Mouse (Mus musculus) testis, adult 2 months (tissue): Measurements from ENCODE around the gene Acoxl. TPM values are rescaled to one million over a fixed set of nuclear protein-coding genes. Genes with fewer than 3 reads are reported as not detected.
A peak's percentile ranks its signal among the peaks of the same experiment; 100 is the strongest.

ENCODE experiments used
- H3K27ac ChIP-seq: fragments of 200-500 bp; 2 replicates; pipeline ENCODE4 v1.5.1; 2012; ENCODE audit warnings: low read depth, low read length; ENCODE audit not compliant: control insufficient read depth, insufficient read depth
- H3K27me3 ChIP-seq: fragments of 200-500 bp; 2 replicates; pipeline ENCODE4 v1.6.1; 2012; ENCODE audit warnings: mild to moderate bottlenecking, low read length, moderate library complexity; ENCODE audit not compliant: control insufficient read depth, insufficient read depth
- H3K36me3 ChIP-seq: fragments of 200-500 bp; 2 replicates; pipeline ENCODE4 v1.6.1; 2012; ENCODE audit warnings: mild to moderate bottlenecking, low read length; ENCODE audit not compliant: control insufficient read depth, insufficient read depth
- H3K4me1 ChIP-seq: fragments of 200-500 bp; 2 replicates; pipeline ENCODE4 v1.6.1; 2012; ENCODE audit warnings: low read length; ENCODE audit not compliant: control insufficient read depth, insufficient read depth
- H3K4me3 ChIP-seq: fragments of 200-500 bp; 2 replicates; pipeline ENCODE4 v1.5.1; 2012; ENCODE audit warnings: low read depth, mild to moderate bottlenecking, low read length, moderate library complexity, mixed read lengths; ENCODE audit not compliant: control insufficient read depth
- CTCF ChIP-seq: fragments of 200-500 bp; IDR thresholded peaks from 2 replicates; pipeline ENCODE4 v1.5.1; 2012; ENCODE audit warnings: low read depth, mild to moderate bottlenecking, inconsistent platforms, low read length, moderate library complexity; ENCODE audit not compliant: control insufficient read depth, insufficient read depth, insufficient replicate concordance
- POLR2A ChIP-seq: fragments of 200-500 bp; IDR thresholded peaks from 2 replicates; pipeline ENCODE4 v1.6.1; 2012; ENCODE audit warnings: low read depth, mild to moderate bottlenecking, inconsistent platforms, low read length, moderate library complexity; ENCODE audit not compliant: control insufficient read depth
- polyA plus RNA-seq: library from polyadenylated mRNA; depleted of rRNA; stranded (reverse); fragments of >200 nt; gene quantifications from 2 replicates; pipeline ENCODE4 v1.2.3, GENCODE M21; 2012

Gene Acoxl
- polyA plus RNA-seq, 1 experiment: 0.07 TPM

DNA sequence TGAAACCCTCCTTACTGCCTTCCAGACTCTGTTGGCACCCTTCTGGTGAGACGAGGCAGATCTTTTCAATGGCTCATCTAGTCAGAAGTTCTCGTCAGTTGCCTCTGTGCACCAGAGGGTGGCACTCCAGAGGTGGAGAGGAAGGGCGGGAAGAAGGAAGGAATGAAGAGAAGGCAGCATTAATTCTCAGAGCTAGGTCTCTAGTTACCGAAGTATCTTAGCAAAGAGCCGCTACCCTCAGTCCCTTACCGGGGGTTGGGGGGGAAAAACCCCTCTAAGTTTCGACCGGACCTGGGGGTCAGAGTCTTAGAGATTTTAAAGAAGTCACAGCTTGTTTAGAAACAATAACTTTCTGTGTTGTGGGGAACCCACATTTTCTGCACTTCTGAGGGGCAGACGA lies 283.8 kb downstream of the Acoxl start:
- H3K4me3 ChIP-seq: peak overlapping the region; percentile 45; the same call in 1 of the 2 replicates
- H3K27ac ChIP-seq: no peak overlapping the region
- H3K27me3 ChIP-seq: peaks cover 3% of the 10 kb centered on the region; the same call in 1 of the 2 replicates
- H3K4me1 ChIP-seq: peaks cover 35% of the 10 kb centered on the region
- H3K36me3 ChIP-seq: no peaks in the 10 kb centered on the region
- TF ChIP-seq CTCF: peak; percentile 54; the same call in 1 of the 2 replicates
- no peak for TF ChIP-seq POLR2A

- peaks cover 35% of the 10 kb centered on the region for H3K4me1 ChIP-seq
- peak overlapping the region; percentile 45 for H3K4me3 ChIP-seq
- no peaks in the 10 kb centered on the region for H3K36me3 ChIP-seq
- H3K27me3 ChIP-seq: peaks cover 3% of the 10 kb centered on the region; the same call in 1 of the 2 replicates
- TF ChIP-seq POLR2A: no peak
- TF ChIP-seq CTCF: peak; percentile 3; the same call in 1 of the 2 replicates
- H3K27ac ChIP-seq: no peak overlapping the region
Observed at GRCm38 (mm10) chr2:128122891-128123771, 284.5 kb downstream of the Acoxl start.

GRCm38 (mm10) chr2:128123921-128124683 lies 285.4 kb downstream of the Acoxl start:
- no peak for TF ChIP-seq POLR2A
- no peak for TF ChIP-seq CTCF
- peaks cover 35% of the 10 kb centered on the region for H3K4me1 ChIP-seq
- no peaks in the 10 kb centered on the region for H3K36me3 ChIP-seq
- H3K27ac ChIP-seq: no peak overlapping the region
- peak overlapping the region; percentile 95 for H3K4me3 ChIP-seq
- peaks cover 3% of the 10 kb centered on the region; the same call in 1 of the 2 replicates for H3K27me3 ChIP-seq

GRCm38 (mm10) chr2:128124693-128125092 lies 286.0 kb downstream of the Acoxl start:
- Histone ChIP-seq H3K27me3 (peaks cover 3% of the 10 kb centered on the region; the same call in 1 of the 2 replicates), H3K27ac (no peak overlapping the region), H3K4me1 (peaks cover 35% of the 10 kb centered on the region)

GRCm38 (mm10) chr2:128125635-128126470 lies 287.2 kb downstream of the Acoxl start, which contains the start of gene Bcl2l11:
Gene Bcl2l11 (plus strand): TSS chr2:128126038.
- TF ChIP-seq POLR2A (peak; percentile 78; the same call in 1 of the 2 replicates), CTCF (no peak)
- Histone ChIP-seq H3K27ac (peak within 1 kb of the TSS; percentile 41), H3K4me3 (peak within 1 kb of the TSS; percentile 95), H3K4me1 (peaks cover 35% of the 10 kb centered on the region), H3K36me3 (no peaks in the 10 kb centered on the region), H3K27me3 (peaks cover 3% of the 10 kb centered on the region; the same call in 1 of the 2 replicates)

More at GRCm38 (mm10) chr2:128124693-128125092, 286.0 kb downstream of the Acoxl start:
- no peaks in the 10 kb centered on the region for H3K36me3 ChIP-seq
- peak overlapping the region; percentile 95 for H3K4me3 ChIP-seq
- TF ChIP-seq CTCF (no peak), POLR2A (no peak)

- no peak for TF ChIP-seq POLR2A
- TF ChIP-seq CTCF: 0 out of 2 replicates have a peak, but pooled peaks have one; percentile 2
- peaks cover 35% of the 10 kb centered on the region for H3K4me1 ChIP-seq
- peak overlapping the region; percentile 41 for H3K27ac ChIP-seq
- H3K4me3 ChIP-seq: peak overlapping the region; percentile 95
- H3K36me3 ChIP-seq: no peaks in the 10 kb centered on the region
- peaks cover 3% of the 10 kb centered on the region; the same call in 1 of the 2 replicates for H3K27me3 ChIP-seq
Observed at GRCm38 (mm10) chr2:128126591-128127051, 287.9 kb downstream of the Acoxl start.
